Comparison of ENCODE assay signal across 18 mouse cellular contexts in the genomic region with DNA sequence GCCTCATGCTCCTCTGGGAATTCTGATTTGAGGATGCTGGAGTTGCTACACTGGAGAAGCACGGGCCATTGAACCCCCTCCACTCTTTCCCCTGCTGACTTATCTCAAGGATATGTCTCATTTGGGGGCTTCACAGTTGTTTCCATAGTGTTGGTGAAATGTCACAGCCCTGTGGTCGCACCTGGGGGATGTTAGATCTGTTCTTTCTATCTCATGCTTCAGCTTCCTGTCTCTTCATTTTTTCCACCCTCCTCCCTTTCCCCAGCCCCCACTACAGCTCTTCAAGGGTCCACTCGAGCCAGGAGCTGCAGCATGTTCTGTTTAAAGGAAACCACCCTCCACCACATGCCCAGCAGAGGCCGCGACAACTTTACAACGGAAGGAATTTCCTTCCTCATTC. TPM values are rescaled to one million over a fixed set of nuclear protein-coding genes. Genes with fewer than 3 reads are reported as not detected.
DNase-seq lines count a peak whose midpoint lies in the region; ATAC-seq and TF ChIP-seq lines count a peak whose summit lies in the region.
"Had no signal": no experiment of that assay in that cellular context is flagged by ENCODE, and none has a peak within 500 bp of the region (broad histone marks: within the 10 kb centered on the region; RNA-seq: fewer than 3 reads in every experiment).

No protein-coding gene starts in this region.

- H3K4me2 ChIP-seq in lung, postnatal 0 days (replicated peaks; ENCODE audit: low read depth, low read length) = no peak overlapping the region
- H3K4me2 ChIP-seq in hindbrain, postnatal 0 days (ENCODE audit: low read depth, low read length) = no peak overlapping the region
- H3K4me2 ChIP-seq: forebrain, embryonic 12.5 days; hindbrain, embryonic 13.5 days; limb, embryonic 15.5 days; lung, embryonic 15.5 days; neural tube, embryonic 15.5 days; stomach, embryonic 15.5 days had no signal

- TF ChIP-seq EP300 in lung, postnatal 0 days (IDR thresholded peaks at IDR 0.05) = no peak

- no peak overlapping the region for H3K27ac ChIP-seq in lung, postnatal 0 days (ENCODE audit: low read length)
- no peak overlapping the region for H3K27ac ChIP-seq in hindbrain, postnatal 0 days
- H3K27ac ChIP-seq in heart, embryonic 10.5 days = no peak overlapping the region
- H3K27ac ChIP-seq: forebrain, embryonic 12.5 days; hindbrain, embryonic 13.5 days; limb, embryonic 15.5 days; lung, embryonic 15.5 days; neural tube, embryonic 15.5 days; stomach, embryonic 15.5 days had no signal

- H3K27me3 ChIP-seq in lung, postnatal 0 days (replicated peaks; ENCODE audit: insufficient read depth, low read length) = no peaks in the 10 kb centered on the region
- no peaks in the 10 kb centered on the region for H3K27me3 ChIP-seq in hindbrain, postnatal 0 days (ENCODE audit: insufficient read depth, low read length)
- no peaks in the 10 kb centered on the region for H3K27me3 ChIP-seq in heart, embryonic 10.5 days (ENCODE audit: insufficient read depth, poor library complexity, severe bottlenecking)
- H3K27me3 ChIP-seq: forebrain, embryonic 12.5 days; limb, embryonic 15.5 days; lung, embryonic 15.5 days; neural tube, embryonic 15.5 days; stomach, embryonic 15.5 days had no signal

- no peak for TF ChIP-seq POLR2A in lung, adult 2 months (IDR thresholded peaks at IDR 0.05; ENCODE audit: borderline replicate concordance, extremely low read depth, low read depth, low read length)

- H3K4me1 ChIP-seq in lung, postnatal 0 days (ENCODE audit: insufficient read depth, low read depth, low read length) = peaks cover 3% of the 10 kb centered on the region; the same call in 1 of the 2 replicates
- peaks cover 7% of the 10 kb centered on the region for H3K4me1 ChIP-seq in lung, adult 2 months (ENCODE audit: control insufficient read depth, insufficient read depth, low read length)
- H3K4me1 ChIP-seq in hindbrain, postnatal 0 days (ENCODE audit: insufficient read depth, low read length) = no peaks in the 10 kb centered on the region
- H3K4me1 ChIP-seq in heart, embryonic 10.5 days = peaks cover 23% of the 10 kb centered on the region
- H3K4me1 ChIP-seq: forebrain, embryonic 12.5 days; hindbrain, embryonic 13.5 days; limb, embryonic 15.5 days; neural tube, embryonic 15.5 days; stomach, embryonic 15.5 days had no signal

- H3K36me3 ChIP-seq in lung, postnatal 0 days (ENCODE audit: insufficient read depth, low read length) = no peaks in the 10 kb centered on the region
- no peaks in the 10 kb centered on the region for H3K36me3 ChIP-seq in hindbrain, postnatal 0 days (ENCODE audit: insufficient read depth, low read length)
- H3K36me3 ChIP-seq in heart, embryonic 10.5 days = no peaks in the 10 kb centered on the region
- H3K36me3 ChIP-seq: forebrain, embryonic 12.5 days; hindbrain, embryonic 13.5 days; limb, embryonic 15.5 days; lung, embryonic 15.5 days; neural tube, embryonic 15.5 days; stomach, embryonic 15.5 days had no signal

- peak; percentile 14 for DNase-seq in lung, postnatal 0 days (ENCODE audit: low spot score)
- no peak for DNase-seq in lung, adult 2 months
- DNase-seq in naive thymus-derived CD4-positive, alpha-beta T cell, adult 2 months (ENCODE audit: low read depth) = peak; percentile 59
- no peak for DNase-seq in hindbrain, postnatal 0 days (ENCODE audit: low spot score)
- DNase-seq in heart, embryonic 10.5 days (ENCODE audit: low spot score) = no peak
- DNase-seq in urinary bladder, postnatal 36 days (ENCODE audit: low spot score in 2 of 2) = no peak
- DNase-seq: cerebellum, adult 18-20 months; kidney, adult 8-10 months; retina, postnatal 1 day had no signal

- H3K9me3 ChIP-seq in lung, postnatal 0 days (ENCODE audit: low read length) = no peaks in the 10 kb centered on the region
- no peaks in the 10 kb centered on the region for H3K9me3 ChIP-seq in hindbrain, postnatal 0 days (ENCODE audit: low read length)
- H3K9me3 ChIP-seq in heart, embryonic 10.5 days = no peaks in the 10 kb centered on the region
- H3K9me3 ChIP-seq: forebrain, embryonic 12.5 days; hindbrain, embryonic 13.5 days; limb, embryonic 15.5 days; lung, embryonic 15.5 days; neural tube, embryonic 15.5 days; stomach, embryonic 15.5 days had no signal

- no peak overlapping the region for H3K4me3 ChIP-seq in lung, postnatal 0 days (ENCODE audit: low read depth, low read length)
- no peak overlapping the region for H3K4me3 ChIP-seq in lung, adult 2 months (replicated peaks; ENCODE audit: extremely low read depth, low read depth, low read length)
- no peak overlapping the region for H3K4me3 ChIP-seq in hindbrain, postnatal 0 days (ENCODE audit: low read length)
- H3K4me3 ChIP-seq in heart, embryonic 10.5 days = no peak overlapping the region
- H3K4me3 ChIP-seq: forebrain, embryonic 12.5 days; hindbrain, embryonic 13.5 days; limb, embryonic 15.5 days; lung, embryonic 15.5 days; neural tube, embryonic 15.5 days; stomach, embryonic 15.5 days had no signal

- ATAC-seq in lung, postnatal 0 days = no peak
- ATAC-seq in activated CD4-positive, CD25-positive, alpha-beta regulatory T cell, adult 4 months = peak; percentile 22
- no peak for ATAC-seq in hindbrain, postnatal 0 days

- H3K9ac ChIP-seq in lung, postnatal 0 days (replicated peaks; ENCODE audit: low read depth) = no peak overlapping the region
- H3K9ac ChIP-seq in hindbrain, postnatal 0 days (replicated peaks; ENCODE audit: low read length) = no peak overlapping the region
- H3K9ac ChIP-seq: forebrain, embryonic 12.5 days; hindbrain, embryonic 13.5 days; limb, embryonic 15.5 days; lung, embryonic 15.5 days; neural tube, embryonic 15.5 days; stomach, embryonic 15.5 days had no signal

- no peak for TF ChIP-seq CTCF in lung, postnatal 0 days (IDR thresholded peaks at IDR 0.05)
- TF ChIP-seq CTCF in lung, adult 2 months (IDR thresholded peaks at IDR 0.05; ENCODE audit: insufficient read depth, low read length) = no peak
- no peak for TF ChIP-seq CTCF in hindbrain, postnatal 0 days (IDR thresholded peaks at IDR 0.05; ENCODE audit: low read depth)

- 28% methylated on average over 6 of the region's 6 CpGs for WGBS in lung, postnatal 0 days
- 24% methylated on average over 6 of the region's 6 CpGs for WGBS in lung, adult 2 months
- WGBS in hindbrain, postnatal 0 days = 78% methylated on average over 6 of the region's 6 CpGs
- WGBS in heart, embryonic 10.5 days = 51% methylated on average over 6 of the region's 6 CpGs

RNA-seq across cellular contexts. Expression of a gene that starts 1.6 kb away (rescaled TPM):
- polyA plus RNA-seq in lung, postnatal 0 days (2015; fragmentation: Nextera tagmentation; extraction: Ambion mirVana) = 2.4 and 3.0 TPM in 2 replicates
- polyA plus RNA-seq in lung, adult 2 months (2012; rRNA removed) = 8.1 and 9.8 TPM in 2 replicates
- 100 to 1,000 TPM; 427 to 432 TPM for polyA plus RNA-seq in activated CD4-positive, CD25-positive, alpha-beta regulatory T cell, adult 4 months (2017; shearing (Covaris generic))
- 0.79 TPM in 1 of 2 replicates, not detected in the other for total RNA-seq in hindbrain, postnatal 0 days (2014; rRNA removed)
- 0.29 and 0.71 TPM in 2 replicates for polyA plus RNA-seq in hindbrain, postnatal 0 days (2015; fragmentation: Nextera tagmentation; extraction: Ambion mirVana)
- polyA plus RNA-seq in heart, embryonic 10.5 days (2016; fragmentation: Nextera tagmentation; extraction: Ambion mirVana) = 1.3 and 2.1 TPM in 2 replicates
- total RNA-seq: layer of hippocampus, postnatal 10 days; left cerebral cortex, postnatal 14 days had no signal

RNA-seq across cellular contexts. Expression of a gene that starts 6.7 kb away (rescaled TPM):
- 14.2 and 16.9 TPM in 2 replicates for polyA plus RNA-seq in lung, postnatal 0 days (2015; fragmentation: Nextera tagmentation; extraction: Ambion mirVana)
- polyA plus RNA-seq in lung, adult 2 months (2012; rRNA removed) = 29.8 and 33.4 TPM in 2 replicates
- polyA plus RNA-seq in activated CD4-positive, CD25-positive, alpha-beta regulatory T cell, adult 4 months (2017; shearing (Covaris generic)) = 10 to 100 TPM; 65.5 to 84.7 TPM
- total RNA-seq in hindbrain, postnatal 0 days (2014; rRNA removed) = 4.5 and 7.0 TPM in 2 replicates
- 7.0 and 7.8 TPM in 2 replicates for polyA plus RNA-seq in hindbrain, postnatal 0 days (2015; fragmentation: Nextera tagmentation; extraction: Ambion mirVana)
- 2.7 and 3.1 TPM in 2 replicates for polyA plus RNA-seq in heart, embryonic 10.5 days (2016; fragmentation: Nextera tagmentation; extraction: Ambion mirVana)

RNA-seq across cellular contexts. Expression of a gene that starts 23.0 kb away (rescaled TPM):
- polyA plus RNA-seq in lung, postnatal 0 days (2015; fragmentation: Nextera tagmentation; extraction: Ambion mirVana) = 3.0 and 3.5 TPM in 2 replicates
- 12.5 and 22.0 TPM in 2 replicates for polyA plus RNA-seq in lung, adult 2 months (2012; rRNA removed)
- 10 to 100 TPM; 14.0 to 14.4 TPM for polyA plus RNA-seq in activated CD4-positive, CD25-positive, alpha-beta regulatory T cell, adult 4 months (2017; shearing (Covaris generic))
- 74.6 and 85.3 TPM in 2 replicates for total RNA-seq in hindbrain, postnatal 0 days (2014; rRNA removed)
- polyA plus RNA-seq in hindbrain, postnatal 0 days (2015; fragmentation: Nextera tagmentation; extraction: Ambion mirVana) = 73.0 and 74.6 TPM in 2 replicates
- polyA plus RNA-seq in heart, embryonic 10.5 days (2016; fragmentation: Nextera tagmentation; extraction: Ambion mirVana) = 3.4 TPM in 2 replicates

RNA-seq across cellular contexts. Expression of a gene that starts 46.8 kb away (rescaled TPM):
- 151 and 154 TPM in 2 replicates for polyA plus RNA-seq in lung, postnatal 0 days (2015; fragmentation: Nextera tagmentation; extraction: Ambion mirVana)
- 30.1 and 39.4 TPM in 2 replicates for polyA plus RNA-seq in lung, adult 2 months (2012; rRNA removed)
- polyA plus RNA-seq in activated CD4-positive, CD25-positive, alpha-beta regulatory T cell, adult 4 months (2017; shearing (Covaris generic)) = 10 to 100 TPM; 85.7 to 89.0 TPM
- 20.6 and 40.3 TPM in 2 replicates for total RNA-seq in hindbrain, postnatal 0 days (2014; rRNA removed)
- 159 and 163 TPM in 2 replicates for polyA plus RNA-seq in hindbrain, postnatal 0 days (2015; fragmentation: Nextera tagmentation; extraction: Ambion mirVana)
- polyA plus RNA-seq in heart, embryonic 10.5 days (2016; fragmentation: Nextera tagmentation; extraction: Ambion mirVana) = 246 and 251 TPM in 2 replicates

RNA-seq across cellular contexts. Expression of a gene that starts 46.9 kb away (rescaled TPM):
- polyA plus RNA-seq in lung, postnatal 0 days (2015; fragmentation: Nextera tagmentation; extraction: Ambion mirVana) = 5.9 and 7.9 TPM in 2 replicates
- 15.5 and 34.2 TPM in 2 replicates for polyA plus RNA-seq in lung, adult 2 months (2012; rRNA removed)
- polyA plus RNA-seq in activated CD4-positive, CD25-positive, alpha-beta regulatory T cell, adult 4 months (2017; shearing (Covaris generic)) = 10 to 100 TPM; 33.1 to 61.3 TPM
- 47.1 and 56.3 TPM in 2 replicates for total RNA-seq in hindbrain, postnatal 0 days (2014; rRNA removed)
- 30.3 and 34.1 TPM in 2 replicates for polyA plus RNA-seq in hindbrain, postnatal 0 days (2015; fragmentation: Nextera tagmentation; extraction: Ambion mirVana)
- polyA plus RNA-seq in heart, embryonic 10.5 days (2016; fragmentation: Nextera tagmentation; extraction: Ambion mirVana) = 128 and 140 TPM in 2 replicates

Comparison
In these comparisons a context has a peak if more than half of its experiments do, and no peak if none do; other contexts are left out.
1. DNase-seq: peak in lung, postnatal 0 days (single experiment) and naive thymus-derived CD4-positive, alpha-beta T cell, adult 2 months (single experiment); none in lung, adult 2 months (single experiment), hindbrain, postnatal 0 days (single experiment), heart, embryonic 10.5 days (single experiment) and urinary bladder, postnatal 36 days (0 of 2).
2. RNA of a gene that starts 1.6 kb away (polyA plus RNA-seq): 427 to 432 TPM in activated CD4-positive, CD25-positive, alpha-beta regulatory T cell, adult 4 months; 8.1 to 9.8 TPM in lung, adult 2 months, 2.4 to 3.0 TPM in lung, postnatal 0 days, 1.3 to 2.1 TPM in heart, embryonic 10.5 days and 0.29 to 0.71 TPM in hindbrain, postnatal 0 days; every median in the first group is over 10 times any median in the second.